Mouse (Mus musculus) heart, postnatal 0 days (tissue): ENCODE data around the gene Tsen2. TPM values are rescaled to one million over a fixed set of nuclear protein-coding genes. Genes with fewer than 3 reads are reported as not detected.
A peak's percentile ranks its signal among the peaks of the same experiment; 100 is the strongest.

Experiments used
- ATAC-seq: fragments of 200-750 bp; cut with Nextera tagmentation; 2 replicates; pipeline ENCODE4 v1.8.0; 2017; ENCODE audit warnings: low read depth, moderate number of reproducible peaks, moderate library complexity; ENCODE audit not compliant: insufficient read depth
- DNase-seq: peaks from one replicate; pipeline ENCODE4 v3.0.0-alpha.2; 2016; ENCODE audit warnings: low spot score
- H3K27ac ChIP-seq: fragments of 300-500 bp; sonication (generic); 2 replicates; pipeline ENCODE4 v1.5.1; 2014; ENCODE audit warnings: low read depth, mild to moderate bottlenecking
- H3K27me3 ChIP-seq: fragments of 300-500 bp; sonication (generic); 2 replicates; pipeline ENCODE4 v1.6.1; 2014; ENCODE audit warnings: low read length, mixed read lengths; ENCODE audit not compliant: control insufficient read depth, insufficient read depth
- H3K36me3 ChIP-seq: fragments of 300-500 bp; sonication (generic); replicated peaks from 2 replicates; pipeline ENCODE4 v1.6.1; 2014; ENCODE audit warnings: low read length, mixed read lengths; ENCODE audit not compliant: control insufficient read depth, insufficient read depth
- H3K4me1 ChIP-seq: fragments of 300-500 bp; sonication (generic); 2 replicates; pipeline ENCODE4 v1.6.1; 2014; ENCODE audit warnings: antibody characterized with exemption; ENCODE audit not compliant: control insufficient read depth, insufficient read depth
- H3K4me2 ChIP-seq: fragments of 300-500 bp; sonication (generic); 2 replicates; pipeline ENCODE4 v1.6.1; 2014; ENCODE audit warnings: low read depth, mild to moderate bottlenecking, low read length, moderate library complexity
- H3K4me3 ChIP-seq: fragments of 300-500 bp; sonication (generic); 2 replicates; pipeline ENCODE4 v1.5.1; 2014; ENCODE audit warnings: low read depth, low read length
- H3K9ac ChIP-seq: fragments of 300-500 bp; sonication (generic); replicated peaks from 2 replicates; pipeline ENCODE4 v1.6.1; 2014; ENCODE audit warnings: low read depth, low read length, mixed read lengths
- H3K9me3 ChIP-seq: fragments of 300-500 bp; sonication (generic); replicated peaks from 2 replicates; pipeline ENCODE4 v1.6.1; 2016; ENCODE audit warnings: low read length; ENCODE audit not compliant: control insufficient read depth
- CTCF ChIP-seq: IDR thresholded peaks from 2 replicates; pipeline ENCODE4 v1.5.1; 2016; ENCODE audit warnings: antibody characterized with exemption, control low read depth, low read depth
- EP300 ChIP-seq: IDR thresholded peaks from 2 replicates; pipeline ENCODE4 v1.6.1; 2016; ENCODE audit warnings: antibody characterized with exemption, low read depth
- WGBS: fragments of 180-500 bp; shearing (Covaris S2); extraction: QIAGEN DNeasy Blood & Tissue Kit; methylation state at CpG from one replicate; pipeline ENCODE4 v1.1.7; 2014; 5-methylcytosine and 5-hydroxymethylcytosine counted together
- polyA plus RNA-seq: library from polyadenylated mRNA; unstranded; fragments of >200 nt; fragmentation: Nextera tagmentation; extraction: Ambion mirVana; gene quantifications from 2 replicates; pipeline ENCODE4 v1.2.1, GENCODE M21; 2015
- total RNA-seq: library from RNA; depleted of rRNA; stranded (reverse); fragments of >200 nt; gene quantifications from 2 replicates; pipeline ENCODE4 v1.2.3, GENCODE M21; 2014; ENCODE audit warnings: low replicate concordance; rRNA removed

Gene Tsen2
- total RNA-seq (6.0 and 11.5 TPM in 2 replicates), polyA plus RNA-seq (12.6 and 14.1 TPM in 2 replicates)

DNA sequence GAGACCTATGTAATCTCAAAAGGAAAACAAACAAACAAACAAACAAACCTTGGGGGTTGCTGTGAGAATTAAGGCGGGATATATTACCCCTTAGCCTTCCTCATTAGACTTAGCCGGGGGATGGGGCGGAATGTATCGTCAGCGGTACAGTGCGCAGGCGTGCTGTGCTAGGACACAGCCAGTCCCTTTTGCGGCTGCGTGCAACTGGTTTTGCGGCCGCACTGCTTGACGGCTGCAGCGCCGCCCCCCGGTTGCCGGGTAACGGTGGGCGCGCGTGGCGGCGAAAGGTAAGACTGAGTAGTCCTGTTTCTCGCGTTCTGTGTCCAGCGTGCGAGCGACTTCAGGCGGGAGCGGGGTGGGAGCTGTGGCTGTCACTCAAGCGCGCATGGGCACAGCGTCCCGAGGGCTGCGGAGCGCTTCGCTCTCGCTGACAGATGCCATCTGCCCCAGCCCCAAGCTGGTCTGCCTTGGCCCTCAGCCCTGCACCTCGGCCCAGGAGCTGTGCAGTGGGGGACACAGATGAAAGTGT lies at the start of gene Tsen2:
TSS of gene Tsen2 (plus strand) at position 223 of the 529 bp plus-strand sequence.
- Histone ChIP-seq H3K4me1 (peaks cover 10% of the 10 kb centered on the region; the same call in 1 of the 2 replicates), H3K4me3 (peak within 1 kb of the TSS; percentile 63), H3K27ac (peak within 1 kb of the TSS; percentile 52), H3K9ac (peak within 1 kb of the TSS; percentile 56), H3K4me2 (peak within 1 kb of the TSS; percentile 76), H3K27me3 (no peaks in the 10 kb centered on the region), H3K36me3 (peaks cover 17% of the 10 kb centered on the region), H3K9me3 (no peaks in the 10 kb centered on the region)
- ATAC-seq (peak; percentile 95), DNase-seq (peak; percentile 96)
- TF ChIP-seq EP300 (no peak), CTCF (no peak)
- under 1% methylated on average over 38 of the region's 38 CpGs for WGBS

DNA sequence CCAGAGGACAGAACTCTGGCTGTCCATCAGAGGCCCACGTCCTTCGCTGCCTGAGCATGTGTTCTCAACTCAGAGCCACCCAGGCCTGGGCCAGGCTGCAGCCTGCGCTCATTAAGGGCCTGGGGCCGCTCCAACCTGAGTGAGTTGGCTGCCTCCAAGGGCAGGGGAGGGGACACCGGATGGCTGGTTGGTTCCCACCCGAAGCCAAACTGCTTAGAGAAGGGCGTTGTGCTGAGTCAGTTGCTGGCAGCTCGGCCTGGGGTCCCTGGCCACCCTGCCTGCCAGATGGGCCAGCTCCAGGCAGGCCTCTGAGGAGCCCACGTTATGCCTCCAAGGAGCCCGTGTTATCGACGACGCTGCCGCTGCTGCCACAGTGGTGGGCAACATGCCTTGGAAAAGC lies 44.9 kb upstream of the Tsen2 start:
- H3K36me3 ChIP-seq, result no peaks in the 10 kb centered on the region
- no peak overlapping the region for H3K9ac ChIP-seq
- H3K4me3 ChIP-seq, result no peak overlapping the region
- 73% methylated on average over 14 of the region's 14 CpGs for WGBS
- ATAC-seq (no peak), DNase-seq (no peak)
- no peak overlapping the region for H3K4me2 ChIP-seq
- H3K4me1 ChIP-seq, result peaks cover 7% of the 10 kb centered on the region
- no peaks in the 10 kb centered on the region for H3K9me3 ChIP-seq
- no peak overlapping the region for H3K27ac ChIP-seq
- TF ChIP-seq CTCF (no peak), EP300 (no peak)
- no peaks in the 10 kb centered on the region for H3K27me3 ChIP-seq

DNA sequence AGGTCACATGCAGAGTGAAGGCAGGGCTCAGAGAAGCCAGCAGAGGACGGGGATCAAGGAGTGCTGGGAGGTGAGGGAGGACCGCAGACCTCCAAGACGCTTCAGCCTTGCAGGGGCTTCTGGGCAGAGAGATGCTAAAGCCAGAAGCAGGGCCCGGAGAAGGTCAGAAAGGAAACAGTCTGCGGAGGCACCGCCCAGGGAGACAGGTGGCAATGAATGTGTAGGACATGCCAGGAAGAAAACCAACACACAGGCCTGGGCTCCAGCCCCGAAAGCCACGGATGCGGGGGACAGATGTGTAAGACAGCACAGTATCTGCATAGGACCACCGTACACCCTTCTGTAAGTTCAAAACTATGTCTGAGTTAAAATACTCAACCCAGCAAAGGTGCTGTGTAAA lies 44.2 kb upstream of the Tsen2 start:
- Histone ChIP-seq H3K27me3 (no peaks in the 10 kb centered on the region), H3K27ac (no peak overlapping the region), H3K4me2 (no peak overlapping the region), H3K36me3 (no peaks in the 10 kb centered on the region), H3K9me3 (no peaks in the 10 kb centered on the region), H3K4me1 (peaks cover 7% of the 10 kb centered on the region), H3K4me3 (no peak overlapping the region), H3K9ac (no peak overlapping the region)
- ATAC-seq, result no peak
- WGBS, result 90% methylated on average over 10 of the region's 10 CpGs
- DNase-seq, result no peak
- no peak for TF ChIP-seq CTCF
- TF ChIP-seq EP300, result no peak

DNA sequence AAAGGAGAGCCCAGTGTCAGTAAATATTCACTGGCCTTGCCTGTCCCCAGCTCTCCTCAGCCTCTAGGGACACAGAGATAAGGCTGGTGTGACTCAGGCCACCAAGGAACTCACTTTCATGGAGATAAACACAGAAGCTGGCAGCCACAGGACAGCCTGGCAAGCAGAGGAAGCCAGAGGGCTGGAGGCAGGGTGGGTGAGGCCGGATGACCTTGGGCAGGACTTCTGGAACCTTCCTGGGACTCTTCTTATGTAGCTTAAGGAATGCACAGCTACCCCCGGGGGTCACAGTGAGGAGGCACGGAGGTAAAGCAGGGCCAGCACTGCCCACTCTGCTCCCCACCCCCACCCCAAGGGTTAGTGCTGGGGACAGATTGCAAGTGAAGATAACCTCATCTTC lies 43.3 kb upstream of the Tsen2 start:
- WGBS, result 30% methylated on average over 3 of the region's 3 CpGs
- peak; percentile 24 for DNase-seq

DNA sequence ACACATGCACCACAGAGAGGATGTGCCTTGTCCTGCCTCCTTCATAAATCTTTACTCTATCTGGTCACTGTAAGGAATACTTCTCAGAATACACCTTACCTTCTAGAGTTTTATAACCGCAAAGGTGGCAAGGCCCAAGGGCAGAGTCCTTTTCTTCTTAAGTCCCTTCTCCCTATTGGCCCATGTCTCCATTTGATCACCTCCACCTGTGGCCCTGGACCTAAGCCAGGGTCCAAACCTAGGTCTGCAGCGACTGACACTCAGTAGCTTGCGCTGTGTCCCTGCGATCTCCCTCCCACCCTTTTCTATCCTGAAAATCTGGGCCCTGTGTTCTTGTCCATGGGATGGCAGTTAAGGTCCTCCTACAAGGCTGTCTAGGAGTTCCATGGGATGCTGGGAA lies 41.4 kb upstream of the Tsen2 start:
- Histone ChIP-seq H3K27me3 (no peaks in the 10 kb centered on the region), H3K9me3 (no peaks in the 10 kb centered on the region), H3K9ac (no peak overlapping the region), H3K36me3 (no peaks in the 10 kb centered on the region), H3K27ac (no peak overlapping the region), H3K4me2 (no peak overlapping the region), H3K4me3 (no peak overlapping the region), H3K4me1 (peaks cover 7% of the 10 kb centered on the region)
- no peak for TF ChIP-seq EP300
- no peak for TF ChIP-seq CTCF
- 97% methylated on average over 4 of the region's 4 CpGs for WGBS
- no peak for ATAC-seq
- DNase-seq, result no peak

More for the DNA sequence above, 43.3 kb upstream of the Tsen2 start:
- no peak overlapping the region for H3K4me3 ChIP-seq
- H3K27ac ChIP-seq, result peak overlapping the region; percentile 45
- ATAC-seq, result peak; percentile 71
- no peaks in the 10 kb centered on the region for H3K36me3 ChIP-seq
- H3K27me3 ChIP-seq, result no peaks in the 10 kb centered on the region
- no peak overlapping the region for H3K4me2 ChIP-seq
- H3K9me3 ChIP-seq, result no peaks in the 10 kb centered on the region
- TF ChIP-seq EP300 (no peak), CTCF (no peak)
- peaks cover 7% of the 10 kb centered on the region for H3K4me1 ChIP-seq
- no peak overlapping the region for H3K9ac ChIP-seq
